Mouse (Mus musculus) spleen, postnatal 0 days (tissue): ENCODE results near the gene Tgfa. TPM values are rescaled to one million over a fixed set of nuclear protein-coding genes. Genes with fewer than 3 reads are reported as not detected.

Experiments used
- polyA plus RNA-seq: library from polyadenylated mRNA; unstranded; fragments of >200 nt; fragmentation: Nextera tagmentation; extraction: Ambion mirVana; gene quantifications from 2 replicates; pipeline ENCODE4 v1.2.1, GENCODE M21; 2015

Tgfa gene
- polyA plus RNA-seq, result 1.1 and 1.6 TPM in 2 replicates

GRCm38 (mm10) chr6:86194941-86195932 is at the start of gene Tgfa:
Gene Tgfa (plus strand): TSS chr6:86195223.

Other genes with a start within 250 kb of the Tgfa start
- 37.0 and 37.1 TPM in 2 replicates for gene Dusp11, start 233.6 kb upstream of the Tgfa start, polyA plus RNA-seq
- not detected in 2 replicates for gene Figla, start 179.1 kb upstream of the Tgfa start, polyA plus RNA-seq
- 60.3 and 70.7 TPM in 2 replicates for gene Add2, start 166.5 kb upstream of the Tgfa start, polyA plus RNA-seq
- 41.4 and 42.1 TPM in 2 replicates for gene Fam136a, start 170.4 kb downstream of the Tgfa start, polyA plus RNA-seq
- gene Snrpg, start 176.1 kb downstream of the Tgfa start, polyA plus RNA-seq, result 513 and 548 TPM in 2 replicates
- 27.9 and 33.2 TPM in 2 replicates for gene Pcyox1, start 201.9 kb downstream of the Tgfa start, polyA plus RNA-seq
- gene Tia1, start 209.0 kb downstream of the Tgfa start, polyA plus RNA-seq, result 42.8 and 55.1 TPM in 2 replicates
- gene Gm44790, start 231.4 kb downstream of the Tgfa start, polyA plus RNA-seq, result not detected in 2 replicates
- gene C87436, start 243.2 kb downstream of the Tgfa start, polyA plus RNA-seq, result 17.3 and 21.0 TPM in 2 replicates